Mouse (Mus musculus): ENCODE measurements around the gene Tacr1.

DNA sequence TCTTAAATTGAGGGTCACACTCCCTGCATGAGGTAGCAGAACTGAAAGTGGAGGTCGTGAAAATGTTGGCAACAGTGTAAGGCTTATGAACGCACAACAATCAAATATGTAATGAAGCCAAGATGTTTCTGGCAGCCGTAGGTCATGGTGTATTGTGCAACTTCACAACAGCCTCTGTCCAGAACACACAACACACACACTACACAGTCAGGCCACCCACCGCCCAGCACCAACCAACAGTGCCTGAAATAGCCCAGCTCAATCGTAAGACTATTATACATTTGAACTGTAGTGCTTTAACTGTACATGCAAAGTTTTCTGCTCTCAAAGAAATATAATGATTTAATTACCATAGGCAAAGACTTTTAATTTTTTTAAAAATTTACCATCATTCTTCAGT lies 120.4 kb downstream of the Tacr1 start:
- no peak for TF ChIP-seq CTCF (IDR thresholded peaks at IDR 0.05)
- no peak for TF ChIP-seq EP300 (IDR thresholded peaks at IDR 0.05)

Measured in lung, postnatal 0 days (tissue).